Mouse (Mus musculus): Measurements from ENCODE around the gene Tet2. TPM values are rescaled to one million over a fixed set of nuclear protein-coding genes. Genes with fewer than 3 reads are reported as not detected.
"Not testable (repeated sequence)": the region's sequence is repeated elsewhere in the genome, so short reads cannot be mapped to it uniquely, and the experiment has no call there.

Tet2 gene
- polyA plus RNA-seq (2015; fragmentation: Nextera tagmentation; extraction: Ambion mirVana), result 15.3 and 17.8 TPM in 2 replicates

GRCm38 (mm10) chr3:133544551-133545303, at the start of gene Tet2:
Gene Tet2, minus strand, starts transcription at chr3:133545139.
- H3K36me3 ChIP-seq, result no peaks in the 10 kb centered on the region
- WGBS, result under 1% methylated on average over 50 of the region's 73 CpGs
- H3K4me3 ChIP-seq, result peak within 1 kb of the TSS; percentile 70
- H3K9ac ChIP-seq, result peak within 1 kb of the TSS; percentile 86
- H3K4me2 ChIP-seq, result peak within 1 kb of the TSS; percentile 84
- peak; percentile 71 for ATAC-seq (ENCODE audit: borderline replicate concordance, extremely low read depth, low FRiP score, low TSS enrichment)
- H3K27me3 ChIP-seq, result no peaks in the 10 kb centered on the region
- H3K27ac ChIP-seq, result peak within 1 kb of the TSS; percentile 97
- peaks cover 10% of the 10 kb centered on the region for H3K4me1 ChIP-seq
- no peaks in the 10 kb centered on the region for H3K9me3 ChIP-seq

DNA sequence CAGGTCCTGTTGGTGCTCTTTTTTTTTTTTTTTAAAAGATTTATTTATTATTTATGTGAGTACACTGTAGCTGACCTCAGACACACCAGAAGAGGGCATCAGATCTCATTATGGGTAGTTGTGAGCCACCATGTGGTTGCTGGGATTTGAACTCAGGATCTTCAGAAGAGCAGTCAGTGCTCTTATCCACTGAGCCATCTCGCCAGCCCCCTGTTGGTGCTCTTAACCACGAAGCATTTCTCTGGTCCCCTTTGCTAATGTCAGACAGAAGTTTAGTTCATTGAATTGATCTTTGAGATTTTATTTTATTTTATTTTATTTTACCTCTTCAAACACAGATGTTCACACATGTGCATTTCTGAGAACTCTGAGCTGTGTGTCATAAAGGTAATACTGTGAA, 48.1 kb upstream of the Tet2 start:
- WGBS, result 80% methylated on average over 2 of the region's 2 CpGs
- H3K27me3 ChIP-seq; H3K4me2 ChIP-seq; H3K4me1 ChIP-seq; H3K9ac ChIP-seq; ATAC-seq (ENCODE audit: borderline replicate concordance, extremely low read depth, low FRiP score, low TSS enrichment); H3K36me3 ChIP-seq; H3K9me3 ChIP-seq; H3K4me3 ChIP-seq; H3K27ac ChIP-seq: not testable (repeated sequence)

DNA sequence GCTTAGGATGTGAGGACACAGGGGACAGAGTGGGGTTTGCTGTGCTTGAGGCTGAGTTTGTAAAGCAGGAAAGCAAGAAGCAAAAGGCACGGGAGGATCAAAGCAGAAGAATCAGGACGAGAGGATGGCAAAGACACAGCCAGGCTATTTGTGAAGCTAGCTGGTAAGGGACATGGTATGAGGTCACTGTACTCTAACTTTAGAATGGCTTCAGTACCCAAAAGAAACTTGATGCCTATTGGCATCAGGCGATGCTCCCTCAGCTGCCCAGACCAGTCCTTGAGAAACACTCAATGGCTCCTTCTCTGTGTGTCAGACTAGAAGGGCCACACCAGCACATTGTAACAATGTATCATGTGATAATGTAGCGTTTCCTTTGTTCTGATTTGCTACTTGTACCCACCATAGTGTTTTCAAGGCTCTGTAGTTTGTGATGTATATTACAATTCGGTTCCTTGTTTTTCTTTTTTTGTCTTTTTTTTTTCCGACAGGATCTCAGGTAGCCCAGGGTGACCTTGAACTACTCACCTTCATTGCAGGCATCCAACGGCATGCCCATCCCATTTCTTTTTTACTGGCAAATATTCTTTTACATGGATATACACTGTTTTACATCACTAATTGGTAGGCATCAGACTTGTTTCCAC, 45.7 kb upstream of the Tet2 start:
- Histone ChIP-seq H3K9me3 (no peaks in the 10 kb centered on the region), H3K4me3 (no peak overlapping the region), H3K36me3 (no peaks in the 10 kb centered on the region), H3K27me3 (no peaks in the 10 kb centered on the region), H3K27ac (no peak overlapping the region), H3K9ac (no peak overlapping the region), H3K4me2 (no peak overlapping the region), H3K4me1 (no peaks in the 10 kb centered on the region)
- WGBS, result 81% methylated on average over 7 of the region's 7 CpGs
- no peak for ATAC-seq (ENCODE audit: borderline replicate concordance, extremely low read depth, low FRiP score, low TSS enrichment)

- Histone ChIP-seq H3K9ac (no peak overlapping the region), H3K36me3 (no peaks in the 10 kb centered on the region), H3K27me3 (no peaks in the 10 kb centered on the region), H3K27ac (no peak overlapping the region), H3K4me2 (no peak overlapping the region), H3K4me1 (no peaks in the 10 kb centered on the region), H3K9me3 (no peaks in the 10 kb centered on the region), H3K4me3 (no peak overlapping the region)
- WGBS, result 65% methylated on average over 2 of the region's 2 CpGs
- no peak for ATAC-seq (ENCODE audit: borderline replicate concordance, extremely low read depth, low FRiP score, low TSS enrichment)
These were observed 40.1 kb upstream of the Tet2 start for GRCm38 (mm10) chr3:133585010-133585409.

GRCm38 (mm10) chr3:133583411-133584025, 38.6 kb upstream of the Tet2 start:
- no peak overlapping the region for H3K4me3 ChIP-seq
- 80% methylated on average over 9 of the region's 9 CpGs for WGBS
- no peak overlapping the region for H3K27ac ChIP-seq
- no peak for ATAC-seq (ENCODE audit: borderline replicate concordance, extremely low read depth, low FRiP score, low TSS enrichment)
- H3K9me3 ChIP-seq, result no peaks in the 10 kb centered on the region
- no peaks in the 10 kb centered on the region for H3K27me3 ChIP-seq
- no peaks in the 10 kb centered on the region for H3K4me1 ChIP-seq
- no peaks in the 10 kb centered on the region for H3K36me3 ChIP-seq
- H3K4me2 ChIP-seq, result no peak overlapping the region
- H3K9ac ChIP-seq, result no peak overlapping the region

DNA sequence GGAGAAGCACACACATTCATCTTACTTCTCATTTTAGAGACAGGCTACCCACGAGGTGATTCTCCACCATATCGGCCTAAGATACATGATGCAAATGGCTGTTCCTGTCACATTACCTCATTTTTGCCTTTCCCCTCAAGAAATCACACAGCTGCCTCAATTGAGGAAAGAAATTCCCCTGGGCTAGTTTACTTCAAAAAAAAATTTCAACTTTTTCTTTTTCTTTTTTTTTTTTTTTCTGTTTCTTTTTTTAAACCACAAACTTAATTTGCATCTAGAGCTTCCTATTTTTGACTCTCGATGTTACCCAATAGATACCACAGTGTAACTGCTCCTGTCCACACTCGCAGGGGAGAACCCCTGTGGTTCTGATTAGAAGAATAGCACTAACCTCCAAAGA, 38.0 kb upstream of the Tet2 start:
- no peaks in the 10 kb centered on the region for H3K9me3 ChIP-seq
- no peak overlapping the region for H3K27ac ChIP-seq
- WGBS, result 66% methylated on average over 4 of the region's 4 CpGs
- H3K4me1 ChIP-seq, result no peaks in the 10 kb centered on the region
- no peak overlapping the region for H3K4me2 ChIP-seq
- no peak overlapping the region for H3K9ac ChIP-seq
- no peaks in the 10 kb centered on the region for H3K36me3 ChIP-seq
- no peak overlapping the region for H3K4me3 ChIP-seq
- no peak for ATAC-seq (ENCODE audit: borderline replicate concordance, extremely low read depth, low FRiP score, low TSS enrichment)
- no peaks in the 10 kb centered on the region for H3K27me3 ChIP-seq

DNA sequence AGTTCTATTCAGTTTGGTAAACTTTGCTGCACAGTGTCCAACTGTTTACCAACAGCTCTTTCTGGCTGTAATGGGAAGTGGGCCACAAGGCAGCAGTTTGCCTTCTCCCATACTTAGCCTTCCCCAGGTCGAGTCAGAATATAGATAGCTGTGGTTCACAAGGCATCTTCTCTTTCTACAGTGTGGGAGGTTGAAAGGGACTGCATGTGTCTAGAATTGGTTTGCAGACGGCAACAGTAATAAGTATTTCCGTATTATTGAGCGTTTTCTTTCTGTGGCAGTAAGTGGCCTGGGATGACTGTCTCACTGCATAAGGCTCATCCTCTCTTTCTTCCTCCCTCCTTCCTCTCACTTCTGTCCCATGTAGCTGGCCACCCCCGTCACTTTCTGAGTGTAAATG, 37.2 kb upstream of the Tet2 start:
- 79% methylated on average over 5 of the region's 5 CpGs for WGBS
- no peak for ATAC-seq (ENCODE audit: borderline replicate concordance, extremely low read depth, low FRiP score, low TSS enrichment)

DNA sequence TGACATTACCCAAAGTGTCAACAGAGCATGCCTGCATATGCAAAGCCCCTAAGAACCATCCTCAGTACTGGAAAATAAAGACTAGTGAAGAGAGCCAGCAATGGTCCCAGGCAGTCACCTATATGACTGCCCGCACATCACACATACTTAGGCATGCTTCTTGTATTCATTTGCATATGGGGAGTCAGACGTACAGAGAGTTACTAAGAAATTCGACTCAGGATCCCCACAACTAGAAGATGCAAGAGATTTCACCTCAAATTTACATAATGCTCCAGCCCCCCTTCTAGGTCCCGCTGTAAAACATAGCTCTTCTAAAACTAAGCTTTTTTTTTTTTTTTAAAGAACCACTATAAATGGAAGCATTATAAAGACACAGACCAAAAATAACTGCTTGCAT, 36.6 kb upstream of the Tet2 start:
- Histone ChIP-seq H3K36me3 (no peaks in the 10 kb centered on the region), H3K4me2 (no peak overlapping the region), H3K9me3 (no peaks in the 10 kb centered on the region), H3K27me3 (no peaks in the 10 kb centered on the region), H3K4me3 (no peak overlapping the region), H3K27ac (no peak overlapping the region), H3K9ac (no peak overlapping the region), H3K4me1 (no peaks in the 10 kb centered on the region)
- 74% methylated on average over 4 of the region's 4 CpGs for WGBS
- ATAC-seq (ENCODE audit: borderline replicate concordance, extremely low read depth, low FRiP score, low TSS enrichment), result no peak

More for the DNA sequence above, 37.2 kb upstream of the Tet2 start:
- no peaks in the 10 kb centered on the region for H3K36me3 ChIP-seq
- H3K9me3 ChIP-seq, result no peaks in the 10 kb centered on the region
- H3K27ac ChIP-seq, result no peak overlapping the region
- H3K4me3 ChIP-seq, result no peak overlapping the region
- no peak overlapping the region for H3K4me2 ChIP-seq
- H3K4me1 ChIP-seq, result no peaks in the 10 kb centered on the region
- no peaks in the 10 kb centered on the region for H3K27me3 ChIP-seq
- H3K9ac ChIP-seq, result no peak overlapping the region

GRCm38 (mm10) chr3:133579671-133580070, 34.7 kb upstream of the Tet2 start:
- 89% methylated on average over 9 of the region's 9 CpGs for WGBS
- Histone ChIP-seq H3K27ac (no peak overlapping the region), H3K4me2 (no peak overlapping the region), H3K9me3 (no peaks in the 10 kb centered on the region), H3K36me3 (no peaks in the 10 kb centered on the region), H3K9ac (no peak overlapping the region), H3K27me3 (no peaks in the 10 kb centered on the region), H3K4me3 (no peak overlapping the region), H3K4me1 (no peaks in the 10 kb centered on the region)
- no peak for ATAC-seq (ENCODE audit: borderline replicate concordance, extremely low read depth, low FRiP score, low TSS enrichment)

DNA sequence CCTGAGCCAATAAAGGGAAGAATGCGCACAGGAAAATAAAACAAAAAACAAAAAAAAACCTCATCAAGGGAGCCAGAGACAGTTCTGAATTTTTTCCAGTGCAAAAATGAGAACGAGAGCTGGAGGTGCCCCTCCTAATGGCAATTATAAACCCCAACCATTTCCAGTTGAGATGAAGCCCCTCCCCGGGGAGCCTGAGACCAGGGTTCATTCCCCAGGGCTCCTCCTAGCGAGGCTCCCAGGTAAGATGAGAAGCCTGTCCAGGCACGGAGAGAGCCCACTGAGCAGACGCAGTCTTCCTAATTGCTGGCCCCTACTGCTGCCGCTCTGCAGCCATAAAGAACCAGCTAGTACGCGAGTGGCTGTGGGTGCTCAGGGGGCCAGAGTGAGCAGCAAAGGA, 34.2 kb upstream of the Tet2 start:
- Histone ChIP-seq H3K27ac (no peak overlapping the region), H3K9me3 (no peaks in the 10 kb centered on the region), H3K4me2 (no peak overlapping the region), H3K4me3 (no peak overlapping the region), H3K9ac (no peak overlapping the region), H3K27me3 (no peaks in the 10 kb centered on the region), H3K36me3 (no peaks in the 10 kb centered on the region), H3K4me1 (no peaks in the 10 kb centered on the region)
- no peak for ATAC-seq (ENCODE audit: borderline replicate concordance, extremely low read depth, low FRiP score, low TSS enrichment)
- WGBS, result 61% methylated on average over 9 of the region's 9 CpGs

DNA sequence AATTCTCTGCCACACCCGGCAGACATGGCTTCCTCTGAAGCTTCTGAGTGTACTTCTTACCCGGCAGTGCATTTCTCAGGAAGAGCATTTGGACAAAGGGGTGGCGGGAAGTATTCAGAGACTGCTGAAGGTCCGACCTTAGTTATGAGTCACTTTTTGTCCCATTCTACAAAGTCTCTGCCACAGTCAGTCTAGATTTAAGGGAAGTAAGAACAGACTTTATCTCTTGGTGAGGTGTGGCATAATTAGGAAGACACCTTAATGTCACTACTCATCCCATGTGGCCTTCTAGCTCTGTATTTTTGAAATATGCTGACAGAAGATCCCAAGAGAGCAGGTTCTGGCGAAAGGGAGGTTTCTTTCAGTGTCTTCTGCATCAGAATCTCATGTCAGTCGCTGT, 30.0 kb upstream of the Tet2 start:
- H3K4me3 ChIP-seq, result no peak overlapping the region
- no peak for ATAC-seq (ENCODE audit: borderline replicate concordance, extremely low read depth, low FRiP score, low TSS enrichment)
- no peaks in the 10 kb centered on the region for H3K4me1 ChIP-seq
- WGBS, result 62% methylated on average over 6 of the region's 6 CpGs
- no peaks in the 10 kb centered on the region for H3K9me3 ChIP-seq
- no peak overlapping the region for H3K9ac ChIP-seq
- no peak overlapping the region for H3K27ac ChIP-seq
- H3K27me3 ChIP-seq, result no peaks in the 10 kb centered on the region
- H3K36me3 ChIP-seq, result no peaks in the 10 kb centered on the region
- no peak overlapping the region for H3K4me2 ChIP-seq

DNA sequence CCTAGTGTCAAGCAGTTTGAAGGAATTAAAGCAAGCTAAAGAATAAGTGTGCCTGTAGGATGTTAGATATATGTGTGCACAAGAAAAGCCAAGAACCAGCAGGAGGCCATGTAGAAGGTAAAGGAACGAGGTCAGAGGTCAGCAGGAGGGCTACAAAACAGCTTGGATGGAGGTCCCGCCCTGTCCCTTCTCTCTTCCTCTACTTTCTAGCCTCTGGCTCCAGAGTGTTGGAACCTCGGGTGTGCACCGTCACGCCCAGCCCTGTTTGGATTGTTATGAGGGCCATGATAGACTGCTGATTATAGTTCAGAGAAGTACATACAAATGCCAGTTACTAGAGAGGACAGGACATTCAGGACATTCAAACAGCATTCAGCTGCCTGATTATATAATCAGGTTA, 27.0 kb upstream of the Tet2 start:
- H3K27ac ChIP-seq, result no peak overlapping the region
- no peak for ATAC-seq (ENCODE audit: borderline replicate concordance, extremely low read depth, low FRiP score, low TSS enrichment)
- no peak overlapping the region for H3K4me2 ChIP-seq
- H3K4me3 ChIP-seq, result no peak overlapping the region
- H3K27me3 ChIP-seq, result no peaks in the 10 kb centered on the region
- H3K36me3 ChIP-seq, result no peaks in the 10 kb centered on the region
- no peaks in the 10 kb centered on the region for H3K4me1 ChIP-seq
- WGBS, result 79% methylated on average over 5 of the region's 5 CpGs
- H3K9me3 ChIP-seq, result no peaks in the 10 kb centered on the region
- no peak overlapping the region for H3K9ac ChIP-seq

All from lung, embryonic 15.5 days (tissue).